Mouse (Mus musculus): ENCODE results near the gene Tbc1d20.

DNA sequence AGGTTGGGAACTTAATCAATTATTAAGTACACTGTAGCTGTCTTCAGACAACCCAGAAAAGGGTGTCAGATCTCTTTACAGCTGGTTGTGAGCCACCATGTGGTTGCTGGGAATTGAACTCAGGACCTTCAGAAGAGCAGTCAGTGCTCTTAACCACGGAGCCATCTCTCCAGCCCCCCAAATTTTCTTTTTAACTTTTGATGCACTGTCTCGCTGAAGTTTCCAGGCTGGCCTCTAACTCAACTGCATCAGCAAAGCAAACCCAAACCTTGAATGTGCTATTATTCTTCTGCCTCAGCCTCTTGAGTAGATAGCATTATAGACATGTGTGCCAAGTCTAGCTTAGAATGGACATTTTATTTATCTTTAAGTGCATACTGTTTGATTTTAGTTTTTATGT, 54.1 kb downstream of the Tbc1d20 start:
- TF ChIP-seq POLR2A (IDR thresholded peaks at IDR 0.05; ENCODE audit: insufficient read depth, low read length) = no peak
- no peak for TF ChIP-seq CTCF (IDR thresholded peaks at IDR 0.05; ENCODE audit: low read depth, low read length)
- no peak for TF ChIP-seq EP300 (IDR thresholded peaks at IDR 0.05; ENCODE audit: insufficient read depth, low read depth, low read length)

All from ES-Bruce4 (cell line).